Mouse (Mus musculus) thymus, adult 2 months (tissue): ENCODE data around the gene Dsel. TPM values are rescaled to one million over a fixed set of nuclear protein-coding genes. Genes with fewer than 3 reads are reported as not detected.

Source experiments
- DNase-seq: peaks from one replicate; pipeline ENCODE4 v3.0.0; 2021
- H3K27ac ChIP-seq: fragments of 200-500 bp; 2 replicates; pipeline ENCODE4 v1.5.1; 2012; ENCODE audit warnings: low read length, control low read depth; ENCODE audit not compliant: control insufficient read depth, insufficient read depth
- H3K27me3 ChIP-seq: fragments of 200-500 bp; 2 replicates; pipeline ENCODE4 v1.6.1; 2012; ENCODE audit warnings: mild to moderate bottlenecking, low read length, moderate library complexity, mixed read lengths; ENCODE audit not compliant: control insufficient read depth, insufficient read depth
- H3K36me3 ChIP-seq: fragments of 200-500 bp; 2 replicates; pipeline ENCODE4 v1.6.1; 2012; ENCODE audit warnings: mild to moderate bottlenecking, low read length, moderate library complexity; ENCODE audit not compliant: control insufficient read depth, insufficient read depth
- H3K4me1 ChIP-seq: fragments of 200-500 bp; replicated peaks from 2 replicates; pipeline ENCODE4 v1.6.1; 2012; ENCODE audit warnings: low read length; ENCODE audit not compliant: control insufficient read depth, insufficient read depth
- H3K4me3 ChIP-seq: fragments of 200-500 bp; 2 replicates; pipeline ENCODE4 v1.5.1; 2012; ENCODE audit warnings: mild to moderate bottlenecking, low read length, control low read depth, moderate library complexity; ENCODE audit not compliant: control insufficient read depth, insufficient read depth
- CTCF ChIP-seq: fragments of 200-500 bp; IDR thresholded peaks from 2 replicates; pipeline ENCODE4 v1.5.1; 2012; ENCODE audit warnings: mild to moderate bottlenecking, control low read depth, low read length, moderate library complexity, borderline replicate concordance; ENCODE audit not compliant: control insufficient read depth, poor library complexity, insufficient read depth; ENCODE audit errors: extremely low read depth
- POLR2A ChIP-seq: fragments of 200-500 bp; IDR thresholded peaks from 2 replicates; pipeline ENCODE4 v1.6.1; 2012; ENCODE audit warnings: mild to moderate bottlenecking, low read length, control low read depth, moderate library complexity; ENCODE audit not compliant: control insufficient read depth, poor library complexity, insufficient read depth; ENCODE audit errors: extremely low read depth
- WGBS: fragments of 180-500 bp; shearing (Covaris S2); methylation state at CpG from one replicate; pipeline ENCODE4 v1.1.7; 2018; 5-methylcytosine and 5-hydroxymethylcytosine counted together
- polyA plus RNA-seq: library from polyadenylated mRNA; depleted of rRNA; stranded (reverse); fragments of >200 nt; gene quantifications from 2 replicates; pipeline ENCODE4 v1.2.3, GENCODE M21; 2012; rRNA removed

Gene Dsel
- polyA plus RNA-seq = 3.8 and 4.3 TPM in 2 replicates

DNA sequence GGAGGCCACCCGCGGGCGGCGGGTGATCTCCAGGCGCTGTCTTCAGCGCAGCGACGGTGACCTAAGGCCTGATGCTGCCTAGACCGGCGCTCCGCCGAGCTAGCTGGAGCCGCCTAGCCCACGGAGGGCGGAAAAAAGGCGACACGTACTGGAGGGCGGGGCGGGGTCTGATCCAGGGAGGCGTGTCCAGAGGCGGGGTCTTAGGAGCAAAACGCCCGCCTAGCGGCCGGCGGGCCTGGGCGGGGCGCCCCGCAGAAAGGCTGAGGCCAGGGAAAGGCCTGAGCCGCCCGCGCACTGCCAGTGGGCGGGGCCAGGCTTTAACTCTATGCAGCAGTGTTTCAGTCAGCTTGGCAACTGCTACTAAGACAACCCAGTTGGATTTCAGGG is at the start of gene Dsel:
Gene Dsel, minus strand, starts transcription at position 140 of the 387 bp plus-strand sequence.
- H3K4me3 ChIP-seq = peak within 1 kb of the TSS; percentile 73
- TF ChIP-seq POLR2A (no peak), CTCF (0 out of 2 replicates have a peak, but pooled peaks have one; percentile 12)
- no peak within 1 kb of the TSS; the same call in 1 of the 2 replicates for H3K27ac ChIP-seq
- under 1% methylated on average over 33 of the region's 33 CpGs for WGBS
- H3K36me3 ChIP-seq = no peaks in the 10 kb centered on the region
- H3K27me3 ChIP-seq = no peaks in the 10 kb centered on the region
- H3K4me1 ChIP-seq = 0 out of 2 replicates have a peak, but pooled peaks cover 6% of the 10 kb centered on the region
- peak; percentile 86 for DNase-seq

DNA sequence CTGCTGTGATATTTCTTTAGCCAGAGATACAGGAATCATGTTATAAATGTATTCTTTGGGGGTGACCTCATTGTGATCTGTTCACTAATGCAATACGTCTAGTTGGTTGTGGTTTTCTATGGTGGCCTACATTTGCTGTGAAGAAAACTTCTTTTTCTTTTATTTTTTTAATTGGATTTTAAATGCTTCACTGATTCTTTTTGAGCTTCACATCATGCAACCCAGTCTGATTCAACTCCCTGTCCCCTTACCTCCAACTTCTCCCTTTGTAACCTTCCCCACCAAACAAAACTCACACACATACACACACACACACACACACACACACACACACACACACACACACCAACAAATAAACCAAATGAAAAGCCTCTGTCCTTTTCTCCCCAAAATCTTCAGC is 46.7 kb upstream of the Dsel start:
- WGBS = 88% methylated on average over 1 of the region's 1 CpGs
- H3K27ac ChIP-seq = no peak overlapping the region

DNA sequence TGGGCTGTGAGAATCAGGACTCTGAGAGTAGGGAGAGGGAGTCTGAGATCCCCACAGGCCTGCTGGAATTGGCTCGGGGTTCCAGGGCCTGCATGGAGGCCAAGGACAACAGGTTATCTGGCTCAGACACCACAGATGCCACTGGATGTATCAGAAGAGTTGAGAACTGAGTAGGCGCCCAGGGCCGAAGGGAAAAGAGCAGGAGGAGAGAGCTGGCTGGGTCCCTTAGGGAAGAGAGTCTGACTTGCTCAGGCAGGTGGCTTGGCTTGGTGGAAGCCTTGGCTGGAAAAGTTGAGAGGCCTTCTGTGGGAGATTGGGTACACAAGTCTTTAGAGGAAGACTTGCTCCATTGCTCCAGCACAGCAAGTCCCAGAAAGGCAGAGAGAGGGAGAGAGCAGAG is 18.6 kb upstream of the Dsel start:
- H3K36me3 ChIP-seq = no peaks in the 10 kb centered on the region
- no peak for DNase-seq
- no peaks in the 10 kb centered on the region for H3K27me3 ChIP-seq
- H3K27ac ChIP-seq = no peak overlapping the region
- TF ChIP-seq POLR2A (no peak), CTCF (no peak)
- no peaks in the 10 kb centered on the region for H3K4me1 ChIP-seq
- WGBS = 88% methylated on average over 3 of the region's 3 CpGs
- H3K4me3 ChIP-seq = no peak overlapping the region

More for the DNA sequence above, 46.7 kb upstream of the Dsel start:
- TF ChIP-seq POLR2A = no peak
- no peak for TF ChIP-seq CTCF
- no peaks in the 10 kb centered on the region for H3K36me3 ChIP-seq
- no peak for DNase-seq
- no peaks in the 10 kb centered on the region for H3K4me1 ChIP-seq
- H3K4me3 ChIP-seq = no peak overlapping the region
- no peaks in the 10 kb centered on the region for H3K27me3 ChIP-seq

DNA sequence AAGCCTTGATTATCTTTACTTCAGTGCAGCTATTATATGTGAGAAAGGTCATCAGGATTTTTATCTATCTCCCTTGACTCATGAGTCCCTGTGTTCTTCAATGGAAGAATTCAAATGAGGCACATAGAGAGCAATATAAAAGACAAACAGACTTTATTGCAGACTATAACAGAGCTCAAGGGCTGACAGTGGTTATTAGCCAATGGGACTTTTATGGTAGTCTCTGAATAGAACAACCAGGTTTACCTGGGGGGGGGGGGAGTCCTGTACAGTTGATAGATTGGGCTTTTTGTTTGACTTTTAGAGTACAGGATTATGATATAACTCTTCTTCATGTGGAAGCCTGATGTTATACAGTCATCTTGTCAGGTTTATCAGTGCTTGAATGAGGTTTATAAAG is 11.1 kb upstream of the Dsel start:
- Histone ChIP-seq H3K36me3 (no peaks in the 10 kb centered on the region), H3K27ac (no peak overlapping the region), H3K4me1 (no peaks in the 10 kb centered on the region), H3K27me3 (no peaks in the 10 kb centered on the region), H3K4me3 (no peak overlapping the region)
- TF ChIP-seq CTCF = no peak
- no peak for TF ChIP-seq POLR2A
- DNase-seq = no peak

DNA sequence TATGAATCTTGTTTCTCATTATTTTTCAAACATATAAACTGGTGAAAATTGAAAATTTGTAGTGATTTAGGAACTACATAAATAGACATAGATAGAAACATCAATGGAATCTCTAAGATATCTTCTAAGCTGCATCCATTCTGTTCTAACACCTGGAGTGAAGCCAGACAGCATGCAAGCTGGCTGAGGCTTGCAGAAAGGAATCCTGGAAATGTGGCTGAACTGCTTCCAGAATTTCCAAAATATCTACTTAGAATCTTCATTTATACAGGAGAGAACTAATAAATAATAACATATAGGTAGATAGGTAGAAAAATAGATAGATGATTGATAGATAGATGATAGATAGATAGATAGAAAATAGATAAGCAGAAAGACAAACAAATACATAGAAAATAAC is 8.5 kb upstream of the Dsel start:
- Histone ChIP-seq H3K36me3 (no peaks in the 10 kb centered on the region), H3K4me3 (no peak overlapping the region), H3K27me3 (no peaks in the 10 kb centered on the region), H3K4me1 (no peaks in the 10 kb centered on the region), H3K27ac (no peak overlapping the region)
- no peak for DNase-seq
- TF ChIP-seq CTCF = no peak
- TF ChIP-seq POLR2A = no peak

DNA sequence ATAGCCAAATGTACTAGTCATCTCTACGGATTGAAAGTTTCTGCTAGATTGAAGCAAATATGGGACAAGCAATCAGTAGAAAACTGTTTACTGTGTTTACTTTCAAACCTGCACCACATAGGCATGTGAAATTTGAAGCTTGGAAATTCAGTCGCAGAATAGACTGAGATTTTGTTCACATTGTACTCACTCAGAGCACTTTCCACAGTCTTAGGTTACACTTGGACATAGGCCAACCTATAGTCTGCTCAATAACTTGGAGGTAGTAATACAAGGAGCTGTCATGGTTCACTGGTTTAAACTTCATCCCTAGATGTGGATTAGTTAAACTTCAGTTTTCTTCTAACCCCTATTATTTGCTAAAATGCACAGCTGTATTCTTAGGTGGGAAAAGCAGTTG is 749 bp upstream of the Dsel start:
- TF ChIP-seq CTCF (no peak), POLR2A (no peak)
- H3K4me1 ChIP-seq = 0 out of 2 replicates have a peak, but pooled peaks cover 6% of the 10 kb centered on the region
- no peaks in the 10 kb centered on the region for H3K27me3 ChIP-seq
- no peaks in the 10 kb centered on the region for H3K36me3 ChIP-seq
- no peak for DNase-seq
- no peak overlapping the region for H3K27ac ChIP-seq
- WGBS = 77% methylated on average over 2 of the region's 2 CpGs
- no peak overlapping the region for H3K4me3 ChIP-seq
